Mouse (Mus musculus): ENCODE measurements around the gene Rbfox3. TPM values are rescaled to one million over a fixed set of nuclear protein-coding genes. Genes with fewer than 3 reads are reported as not detected.

Rbfox3 gene
- polyA plus RNA-seq, 1 experiment from 2014 or later, result 0.26 TPM

- H3K9me3 ChIP-seq (replicated peaks), result no peaks in the 10 kb centered on the region
- ATAC-seq (ENCODE audit: insufficient number of reproducible peaks, low FRiP score), result no peak
- no peak overlapping the region for H3K9ac ChIP-seq
- H3K4me1 ChIP-seq (replicated peaks), result peaks cover 9% of the 10 kb centered on the region; the same call in 1 of the 2 replicates
- H3K4me2 ChIP-seq, result no peak overlapping the region
- no peaks in the 10 kb centered on the region for H3K36me3 ChIP-seq
- WGBS, result 13% methylated on average over 10 of the region's 10 CpGs
- no peak overlapping the region for H3K27ac ChIP-seq (ENCODE audit: poor library complexity, severe bottlenecking)
- no peak overlapping the region for H3K4me3 ChIP-seq
- H3K27me3 ChIP-seq (replicated peaks), result peaks cover 42% of the 10 kb centered on the region
These were observed 252.1 kb downstream of the Rbfox3 start for GRCm38 (mm10) chr11:118659305-118659704.

GRCm38 (mm10) chr11:118655833-118656232, 255.6 kb downstream of the Rbfox3 start:
- no peaks in the 10 kb centered on the region for H3K9me3 ChIP-seq (replicated peaks)
- no peak for ATAC-seq (ENCODE audit: insufficient number of reproducible peaks, low FRiP score)
- H3K9ac ChIP-seq, result no peak overlapping the region
- no peak overlapping the region for H3K4me2 ChIP-seq
- 53% methylated on average over 4 of the region's 4 CpGs for WGBS
- no peaks in the 10 kb centered on the region for H3K36me3 ChIP-seq
- H3K27ac ChIP-seq (ENCODE audit: poor library complexity, severe bottlenecking), result no peak overlapping the region
- no peaks in the 10 kb centered on the region for H3K4me1 ChIP-seq (replicated peaks)
- H3K4me3 ChIP-seq, result no peak overlapping the region
- H3K27me3 ChIP-seq (replicated peaks), result peaks cover 32% of the 10 kb centered on the region

GRCm38 (mm10) chr11:118653521-118654318, 257.7 kb downstream of the Rbfox3 start:
- Histone ChIP-seq H3K4me1 (replicated peaks) (no peaks in the 10 kb centered on the region), H3K36me3 (no peaks in the 10 kb centered on the region), H3K4me2 (no peak overlapping the region), H3K9ac (no peak overlapping the region), H3K4me3 (no peak overlapping the region), H3K27ac (ENCODE audit: poor library complexity, severe bottlenecking) (no peak overlapping the region), H3K9me3 (replicated peaks) (no peaks in the 10 kb centered on the region), H3K27me3 (replicated peaks) (peaks cover 18% of the 10 kb centered on the region; the same call in 1 of the 2 replicates)
- no peak for ATAC-seq (ENCODE audit: insufficient number of reproducible peaks, low FRiP score)
- WGBS, result 83% methylated on average over 14 of the region's 14 CpGs

GRCm38 (mm10) chr11:118652401-118653240, 258.8 kb downstream of the Rbfox3 start:
- H3K36me3 ChIP-seq, result no peaks in the 10 kb centered on the region
- WGBS, result 82% methylated on average over 13 of the region's 13 CpGs
- no peak for ATAC-seq (ENCODE audit: insufficient number of reproducible peaks, low FRiP score)
- H3K27ac ChIP-seq (ENCODE audit: poor library complexity, severe bottlenecking), result no peak overlapping the region
- no peak overlapping the region for H3K9ac ChIP-seq
- 0 out of 2 replicates have a peak, but pooled peaks cover 10% of the 10 kb centered on the region for H3K27me3 ChIP-seq (replicated peaks)
- no peak overlapping the region for H3K4me2 ChIP-seq
- H3K4me1 ChIP-seq (replicated peaks), result no peaks in the 10 kb centered on the region
- H3K4me3 ChIP-seq, result no peak overlapping the region
- no peaks in the 10 kb centered on the region for H3K9me3 ChIP-seq (replicated peaks)

- Histone ChIP-seq H3K4me3 (no peak overlapping the region), H3K9ac (no peak overlapping the region), H3K27me3 (replicated peaks) (no peaks in the 10 kb centered on the region), H3K36me3 (no peaks in the 10 kb centered on the region), H3K9me3 (replicated peaks) (0 out of 2 replicates have a peak, but pooled peaks cover 2% of the 10 kb centered on the region), H3K4me1 (replicated peaks) (no peaks in the 10 kb centered on the region), H3K4me2 (no peak overlapping the region), H3K27ac (ENCODE audit: poor library complexity, severe bottlenecking) (no peak overlapping the region)
- no peak for ATAC-seq (ENCODE audit: insufficient number of reproducible peaks, low FRiP score)
- 30% methylated on average over 5 of the region's 5 CpGs for WGBS
These were observed 263.0 kb downstream of the Rbfox3 start for GRCm38 (mm10) chr11:118648369-118648768.

- Histone ChIP-seq H3K4me3 (no peak overlapping the region), H3K36me3 (no peaks in the 10 kb centered on the region), H3K27me3 (replicated peaks) (no peaks in the 10 kb centered on the region), H3K4me2 (no peak overlapping the region), H3K9me3 (replicated peaks) (0 out of 2 replicates have a peak, but pooled peaks cover 2% of the 10 kb centered on the region), H3K4me1 (replicated peaks) (no peaks in the 10 kb centered on the region), H3K9ac (no peak overlapping the region), H3K27ac (ENCODE audit: poor library complexity, severe bottlenecking) (no peak overlapping the region)
- ATAC-seq (ENCODE audit: insufficient number of reproducible peaks, low FRiP score), result no peak
- 72% methylated on average over 3 of the region's 3 CpGs for WGBS
These were observed 264.5 kb downstream of the Rbfox3 start for GRCm38 (mm10) chr11:118646864-118647263.

GRCm38 (mm10) chr11:118645158-118645557, 266.2 kb downstream of the Rbfox3 start:
- Histone ChIP-seq H3K4me2 (no peak overlapping the region), H3K27ac (ENCODE audit: poor library complexity, severe bottlenecking) (no peak overlapping the region), H3K27me3 (replicated peaks) (no peaks in the 10 kb centered on the region), H3K36me3 (no peaks in the 10 kb centered on the region), H3K9ac (no peak overlapping the region), H3K9me3 (replicated peaks) (0 out of 2 replicates have a peak, but pooled peaks cover 6% of the 10 kb centered on the region), H3K4me1 (replicated peaks) (no peaks in the 10 kb centered on the region), H3K4me3 (no peak overlapping the region)
- no peak for ATAC-seq (ENCODE audit: insufficient number of reproducible peaks, low FRiP score)
- WGBS, result 68% methylated on average over 3 of the region's 3 CpGs

- ATAC-seq (ENCODE audit: insufficient number of reproducible peaks, low FRiP score), result no peak
- no peak overlapping the region for H3K27ac ChIP-seq (ENCODE audit: poor library complexity, severe bottlenecking)
- H3K9ac ChIP-seq, result no peak overlapping the region
- no peak overlapping the region for H3K4me2 ChIP-seq
- 0 out of 2 replicates have a peak, but pooled peaks cover 6% of the 10 kb centered on the region for H3K9me3 ChIP-seq (replicated peaks)
- 77% methylated on average over 4 of the region's 4 CpGs for WGBS
- H3K27me3 ChIP-seq (replicated peaks), result peaks cover 9% of the 10 kb centered on the region; the same call in 1 of the 2 replicates
- no peak overlapping the region for H3K4me3 ChIP-seq
- H3K36me3 ChIP-seq, result no peaks in the 10 kb centered on the region
- H3K4me1 ChIP-seq (replicated peaks), result no peaks in the 10 kb centered on the region
These were observed 270.7 kb downstream of the Rbfox3 start for GRCm38 (mm10) chr11:118640706-118641105.

- WGBS, result 75% methylated on average over 10 of the region's 10 CpGs
- Histone ChIP-seq H3K9me3 (replicated peaks) (0 out of 2 replicates have a peak, but pooled peaks cover 4% of the 10 kb centered on the region), H3K27ac (ENCODE audit: poor library complexity, severe bottlenecking) (no peak overlapping the region), H3K4me3 (no peak overlapping the region), H3K4me2 (no peak overlapping the region), H3K9ac (no peak overlapping the region), H3K27me3 (replicated peaks) (peaks cover 15% of the 10 kb centered on the region; the same call in 1 of the 2 replicates), H3K4me1 (replicated peaks) (no peaks in the 10 kb centered on the region), H3K36me3 (no peaks in the 10 kb centered on the region)
- ATAC-seq (ENCODE audit: insufficient number of reproducible peaks, low FRiP score), result no peak
These were observed 273.7 kb downstream of the Rbfox3 start for GRCm38 (mm10) chr11:118637718-118638117.

GRCm38 (mm10) chr11:118634647-118635046, 276.8 kb downstream of the Rbfox3 start:
- H3K9me3 ChIP-seq (replicated peaks), result no peaks in the 10 kb centered on the region
- H3K4me2 ChIP-seq, result no peak overlapping the region
- no peak overlapping the region for H3K27ac ChIP-seq (ENCODE audit: poor library complexity, severe bottlenecking)
- H3K4me3 ChIP-seq, result no peak overlapping the region
- ATAC-seq (ENCODE audit: insufficient number of reproducible peaks, low FRiP score), result no peak
- 42% methylated on average over 8 of the region's 8 CpGs for WGBS
- H3K9ac ChIP-seq, result no peak overlapping the region
- peaks cover 15% of the 10 kb centered on the region; the same call in 1 of the 2 replicates for H3K27me3 ChIP-seq (replicated peaks)
- no peaks in the 10 kb centered on the region for H3K36me3 ChIP-seq
- no peaks in the 10 kb centered on the region for H3K4me1 ChIP-seq (replicated peaks)

- 59% methylated on average over 1 of the region's 1 CpGs for WGBS
- ATAC-seq (ENCODE audit: insufficient number of reproducible peaks, low FRiP score), result no peak
These were observed 281.7 kb downstream of the Rbfox3 start for GRCm38 (mm10) chr11:118629718-118630117.

More at GRCm38 (mm10) chr11:118629718-118630117, 281.7 kb downstream of the Rbfox3 start:
- no peaks in the 10 kb centered on the region for H3K9me3 ChIP-seq (replicated peaks)
- H3K4me1 ChIP-seq (replicated peaks), result no peaks in the 10 kb centered on the region
- H3K4me2 ChIP-seq, result no peak overlapping the region
- H3K27me3 ChIP-seq (replicated peaks), result no peaks in the 10 kb centered on the region; the same call in 1 of the 2 replicates
- no peak overlapping the region for H3K4me3 ChIP-seq
- no peak overlapping the region for H3K9ac ChIP-seq
- H3K27ac ChIP-seq (ENCODE audit: poor library complexity, severe bottlenecking), result no peak overlapping the region
- no peaks in the 10 kb centered on the region for H3K36me3 ChIP-seq

All from heart, embryonic 12.5 days (tissue).